Mouse (Mus musculus) liver, adult 2 months (tissue): ENCODE data around the gene Wdr90.

Experiments
- CTCF ChIP-seq: fragments of 200-500 bp; IDR thresholded peaks from 2 replicates; pipeline ENCODE4 v1.5.1; 2011; ENCODE audit warnings: low read depth, low read length, control low read depth
- POLR2A ChIP-seq: fragments of 200-500 bp; IDR thresholded peaks from 2 replicates; pipeline ENCODE4 v1.6.1; 2011; ENCODE audit warnings: low read length, control low read depth; ENCODE audit not compliant: insufficient read depth; ENCODE audit errors: extremely low read depth

- TF ChIP-seq POLR2A (no peak), CTCF (no peak)
These were observed 12.3 kb upstream of the Wdr90 start for GRCm38 (mm10) chr17:25873405-25874147.
